Mouse (Mus musculus): ENCODE measurements around the gene Il27. TPM values are rescaled to one million over a fixed set of nuclear protein-coding genes. Genes with fewer than 3 reads are reported as not detected.
A peak's percentile ranks its signal among the peaks of the same experiment; 100 is the strongest.

The Il27 gene
- not detected in 2 replicates for polyA plus RNA-seq (2012; rRNA removed)

DNA sequence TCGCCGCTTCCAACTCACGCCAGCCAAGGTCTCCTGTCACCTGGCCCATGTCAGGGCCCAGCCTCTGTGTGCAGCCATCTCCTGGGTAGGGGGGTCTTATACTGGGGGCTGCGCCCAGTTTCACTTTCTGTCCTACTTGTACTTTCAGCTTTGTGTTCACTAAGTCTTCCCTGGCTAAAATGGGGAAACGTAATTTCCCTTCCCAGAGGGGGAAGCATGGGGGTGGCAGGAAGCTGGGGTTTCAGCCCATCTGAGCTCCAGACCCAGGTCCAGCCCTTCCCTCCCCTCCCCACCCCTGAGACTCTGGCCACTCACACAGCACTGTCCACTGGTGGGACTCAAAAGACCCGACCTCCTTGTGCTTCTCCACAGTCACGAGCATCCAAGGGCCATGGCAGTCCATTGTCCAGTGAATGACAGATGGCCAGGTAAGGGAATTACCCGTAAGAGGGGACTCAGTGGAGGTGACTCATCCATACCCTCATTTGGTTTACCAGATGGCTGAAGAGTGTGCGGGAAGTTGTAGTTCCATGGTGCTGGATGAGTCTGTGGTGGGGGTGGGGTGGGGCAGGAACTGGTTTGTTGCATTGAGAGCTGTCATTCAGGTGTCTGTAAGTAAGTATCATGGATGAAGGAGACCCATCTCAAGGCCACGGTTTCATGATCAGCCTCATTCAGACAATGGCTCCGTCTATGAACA lies at the start of gene Il27:
Il27 (minus strand) TSS at position 80 of the 700 bp plus-strand sequence.
- DNase-seq (ENCODE audit: low read depth) = no peak
- no peak for TF ChIP-seq CTCF (IDR thresholded peaks at IDR 0.05; ENCODE audit: borderline replicate concordance, extremely low read depth, insufficient read depth, insufficient read length)
- no peak for TF ChIP-seq POLR2A (IDR thresholded peaks at IDR 0.05; ENCODE audit: borderline replicate concordance, extremely low read depth, insufficient read depth, insufficient read length, poor library complexity, severe bottlenecking)

DNA sequence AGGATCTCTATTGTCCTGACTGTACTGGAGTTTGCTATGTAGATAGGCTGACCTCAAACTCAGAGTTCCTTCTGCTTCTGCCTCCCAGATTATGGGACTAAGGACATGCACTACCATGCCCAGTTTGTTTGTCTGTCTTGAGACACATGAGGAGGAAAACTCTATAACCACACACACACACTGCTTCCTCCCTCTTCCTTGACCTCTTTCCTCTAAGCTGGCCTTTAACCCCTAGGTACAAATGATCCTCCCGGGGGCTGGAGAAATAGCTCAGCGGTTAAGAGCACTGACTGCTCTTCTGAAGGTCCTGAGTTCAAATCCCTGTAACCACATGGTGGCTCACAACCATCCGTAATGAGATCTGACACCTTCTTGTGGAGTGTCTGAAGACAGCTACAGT lies 49.6 kb upstream of the Il27 start:
- no peak for TF ChIP-seq CTCF (IDR thresholded peaks at IDR 0.05; ENCODE audit: borderline replicate concordance, extremely low read depth, insufficient read depth, insufficient read length)
- TF ChIP-seq POLR2A (IDR thresholded peaks at IDR 0.05; ENCODE audit: borderline replicate concordance, extremely low read depth, insufficient read depth, insufficient read length, poor library complexity, severe bottlenecking) = no peak
- no peak for DNase-seq (ENCODE audit: low read depth)

DNA sequence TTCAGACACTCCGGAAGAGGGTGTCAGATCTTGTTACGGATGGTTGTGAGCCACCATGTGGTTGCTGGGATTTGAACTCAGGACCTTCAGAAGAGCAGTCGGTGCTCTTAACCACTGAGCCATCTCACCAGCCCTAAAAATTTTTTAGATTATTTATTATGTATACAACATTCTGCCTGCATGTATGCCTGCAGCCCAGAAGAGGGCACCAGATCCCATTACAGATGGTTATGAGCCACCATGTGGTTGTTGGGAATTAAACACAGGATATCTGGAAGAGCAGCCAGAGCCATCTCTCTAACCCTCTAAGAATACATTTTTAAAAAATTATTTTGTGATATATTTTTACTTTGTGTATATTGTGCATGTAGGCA lies 48.5 kb upstream of the Il27 start:
- TF ChIP-seq CTCF (IDR thresholded peaks at IDR 0.05; ENCODE audit: borderline replicate concordance, extremely low read depth, insufficient read depth, insufficient read length) = peak; percentile 39; the same call in 1 of the 2 replicates
- DNase-seq (ENCODE audit: low read depth) = peak; percentile 55

DNA sequence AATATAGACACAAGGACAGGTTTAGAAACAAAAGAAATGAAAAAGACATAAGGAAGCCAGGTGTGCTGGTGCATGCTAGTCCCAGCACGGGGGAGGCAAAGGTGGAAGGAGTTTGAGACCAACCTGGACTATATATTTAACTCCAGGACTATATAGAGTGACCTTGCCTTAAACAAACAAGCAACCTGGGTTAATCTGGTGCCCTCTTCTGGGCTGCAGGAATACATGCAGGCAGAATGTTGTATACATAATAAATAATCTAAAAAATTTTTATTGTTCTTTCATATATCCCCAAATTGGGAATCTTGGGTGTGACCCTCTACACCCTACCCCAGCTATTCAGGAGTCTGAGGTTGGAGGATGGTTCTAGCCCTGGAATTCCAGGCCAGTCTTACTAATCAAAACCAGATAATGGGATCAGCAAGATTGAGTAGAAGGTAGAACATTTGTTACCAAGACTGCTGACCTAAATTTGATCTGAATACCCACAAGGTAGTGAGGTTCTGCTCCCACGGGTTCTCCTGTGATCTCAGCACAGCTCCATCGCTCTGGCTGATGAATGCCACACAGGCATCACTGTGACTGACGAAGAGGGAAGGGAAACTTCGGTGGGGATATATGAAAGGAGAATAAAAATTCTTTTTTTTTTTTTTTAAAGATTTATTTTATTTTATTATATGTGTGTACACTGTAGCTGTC lies 48.0 kb upstream of the Il27 start:
- TF ChIP-seq CTCF (IDR thresholded peaks at IDR 0.05; ENCODE audit: borderline replicate concordance, extremely low read depth, insufficient read depth, insufficient read length) (no peak), POLR2A (IDR thresholded peaks at IDR 0.05; ENCODE audit: borderline replicate concordance, extremely low read depth, insufficient read depth, insufficient read length, poor library complexity, severe bottlenecking) (no peak)

DNA sequence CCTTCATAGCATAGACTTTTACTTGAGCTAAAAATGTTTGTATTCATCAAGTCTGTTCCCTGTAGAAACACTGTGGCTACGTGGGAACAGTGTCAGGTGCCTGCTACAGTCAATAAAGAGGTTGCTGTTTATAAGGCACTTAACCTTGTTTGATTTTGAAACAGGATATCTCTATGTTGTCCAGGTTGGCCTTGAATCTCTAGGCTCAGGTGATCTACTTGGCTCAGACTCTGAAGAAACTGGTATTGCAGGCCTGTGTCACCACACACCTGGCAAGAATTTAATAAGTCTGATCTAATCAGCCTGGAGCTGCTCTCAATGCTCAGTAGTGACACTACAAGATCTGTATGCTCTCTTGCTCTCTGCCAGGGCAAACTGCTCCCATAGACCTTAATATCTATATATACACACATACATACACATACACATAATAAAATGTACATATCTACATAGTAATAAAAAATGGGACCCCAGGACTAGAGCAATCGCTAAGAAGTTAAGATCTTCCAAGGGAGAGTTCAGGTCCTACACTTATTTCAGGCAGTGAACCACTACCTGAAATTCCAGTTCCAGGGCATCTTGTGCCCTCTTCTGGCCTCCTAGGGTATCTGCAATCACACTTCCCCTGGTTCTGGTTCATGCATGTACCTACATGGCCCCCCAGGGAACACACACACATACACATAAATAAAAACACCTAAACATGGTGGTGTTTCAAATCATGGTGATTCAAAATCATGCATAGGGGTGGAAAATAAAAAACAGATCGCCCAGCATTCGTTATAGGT lies 42.2 kb upstream of the Il27 start:
- TF ChIP-seq POLR2A (IDR thresholded peaks at IDR 0.05; ENCODE audit: borderline replicate concordance, extremely low read depth, insufficient read depth, insufficient read length, poor library complexity, severe bottlenecking) (no peak), CTCF (IDR thresholded peaks at IDR 0.05; ENCODE audit: borderline replicate concordance, extremely low read depth, insufficient read depth, insufficient read length) (peak; percentile 63; the same call in 1 of the 2 replicates)

More for the DNA sequence above, 48.0 kb upstream of the Il27 start:
- DNase-seq (ENCODE audit: low read depth) = no peak

DNA sequence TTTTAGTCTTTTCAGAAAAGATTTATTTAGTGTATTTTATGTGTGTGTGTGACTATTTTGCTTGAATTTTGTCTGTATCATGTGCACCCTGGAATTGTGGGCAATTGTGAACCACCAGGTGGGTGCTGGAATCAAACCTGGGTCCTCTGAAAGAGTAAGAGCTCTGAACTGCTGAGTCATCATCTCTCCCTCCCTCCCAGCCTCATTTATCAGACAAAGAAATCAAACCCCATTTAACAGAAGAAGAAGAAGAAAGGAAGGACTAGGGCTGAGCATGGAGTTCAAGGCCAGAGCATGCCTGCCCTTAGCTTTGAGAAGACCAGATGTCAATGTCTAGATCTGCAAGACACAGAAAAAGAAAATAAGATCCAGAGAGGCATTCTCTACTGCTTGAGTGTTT lies 40.6 kb upstream of the Il27 start:
- DNase-seq (ENCODE audit: low read depth) = no peak
- TF ChIP-seq CTCF (IDR thresholded peaks at IDR 0.05; ENCODE audit: borderline replicate concordance, extremely low read depth, insufficient read depth, insufficient read length) = no peak
- no peak for TF ChIP-seq POLR2A (IDR thresholded peaks at IDR 0.05; ENCODE audit: borderline replicate concordance, extremely low read depth, insufficient read depth, insufficient read length, poor library complexity, severe bottlenecking)

More for the DNA sequence above, 42.2 kb upstream of the Il27 start:
- DNase-seq (ENCODE audit: low read depth) = peak; percentile 54

DNA sequence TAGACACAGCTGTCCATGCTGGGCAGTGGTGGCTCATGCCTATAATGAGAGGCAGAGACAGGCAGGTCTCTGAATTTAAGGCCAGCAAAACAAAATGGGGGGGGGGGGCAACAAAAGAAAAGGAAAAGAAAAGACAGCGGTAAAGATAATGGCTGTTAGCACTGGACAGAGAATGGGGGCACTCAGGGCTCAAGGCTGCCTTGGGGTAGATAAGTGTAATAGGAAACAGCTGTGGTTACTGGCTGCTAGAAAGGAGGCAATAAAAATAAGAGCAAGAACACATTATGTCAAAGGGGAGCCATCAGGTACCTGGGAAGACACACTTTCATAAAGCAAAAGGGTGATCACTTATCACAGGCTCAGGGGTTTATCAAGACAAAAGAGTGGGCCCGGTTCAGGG lies 37.7 kb upstream of the Il27 start:
- no peak for DNase-seq (ENCODE audit: low read depth)
- no peak for TF ChIP-seq CTCF (IDR thresholded peaks at IDR 0.05; ENCODE audit: borderline replicate concordance, extremely low read depth, insufficient read depth, insufficient read length)
- TF ChIP-seq POLR2A (IDR thresholded peaks at IDR 0.05; ENCODE audit: borderline replicate concordance, extremely low read depth, insufficient read depth, insufficient read length, poor library complexity, severe bottlenecking) = no peak

DNA sequence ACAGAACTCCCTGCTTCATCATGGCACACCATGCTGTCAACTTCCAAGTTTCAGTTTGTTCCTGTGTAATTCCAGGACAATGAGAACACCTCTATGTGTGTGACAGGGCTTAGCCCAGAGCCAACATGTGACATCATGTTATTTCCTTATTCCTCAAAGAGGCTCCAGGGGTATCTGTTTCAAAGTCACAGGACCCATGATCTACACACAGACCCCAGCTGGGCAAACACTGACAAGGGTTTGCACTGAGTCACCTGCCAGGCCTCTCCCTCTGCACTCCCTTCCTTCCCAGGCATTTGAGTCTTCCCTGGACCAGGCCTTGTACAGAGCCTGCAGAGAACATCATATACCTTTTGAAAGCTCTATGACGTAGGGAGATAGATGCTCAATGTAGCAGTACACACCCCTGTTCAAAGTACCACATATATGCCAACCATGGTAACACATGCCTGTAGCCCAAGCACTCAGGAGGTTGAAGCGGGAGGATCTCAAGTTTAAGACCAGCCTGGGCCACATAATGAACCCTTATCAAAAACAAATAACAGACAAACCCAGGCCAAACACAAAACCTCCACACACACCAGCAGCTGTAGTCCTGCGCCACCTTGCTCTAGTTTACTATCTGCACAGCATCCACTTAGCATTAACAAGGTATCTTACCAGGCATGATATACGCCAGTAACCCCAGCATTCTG lies 36.2 kb upstream of the Il27 start, which contains the start of gene Nupr1:
Nupr1 (minus strand) TSS at position 38 of the 695 bp plus-strand sequence.
- no peak for DNase-seq (ENCODE audit: low read depth)
- no peak for TF ChIP-seq CTCF (IDR thresholded peaks at IDR 0.05; ENCODE audit: borderline replicate concordance, extremely low read depth, insufficient read depth, insufficient read length)
- TF ChIP-seq POLR2A (IDR thresholded peaks at IDR 0.05; ENCODE audit: borderline replicate concordance, extremely low read depth, insufficient read depth, insufficient read length, poor library complexity, severe bottlenecking) = no peak

DNA sequence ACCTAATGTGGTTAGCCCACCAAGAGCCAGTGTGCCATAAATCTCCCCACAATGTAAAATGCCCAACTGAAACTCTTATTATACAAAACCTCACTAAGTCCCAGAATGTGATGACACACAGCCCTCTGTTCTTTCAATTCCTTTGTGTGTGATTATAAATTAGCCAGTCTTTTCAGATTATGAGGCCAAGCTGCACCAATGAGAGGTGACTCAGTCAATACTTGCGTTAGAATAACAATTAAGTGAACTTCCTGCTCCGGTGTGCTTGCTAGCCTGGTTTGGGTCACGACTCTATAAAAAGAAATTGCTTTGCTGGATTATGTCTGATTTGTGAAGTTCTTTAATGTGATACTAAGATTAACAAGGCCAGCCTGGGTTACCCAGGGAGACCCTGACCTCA lies 35.2 kb upstream of the Il27 start:
- no peak for DNase-seq (ENCODE audit: low read depth)
- TF ChIP-seq CTCF (IDR thresholded peaks at IDR 0.05; ENCODE audit: borderline replicate concordance, extremely low read depth, insufficient read depth, insufficient read length) (no peak), POLR2A (IDR thresholded peaks at IDR 0.05; ENCODE audit: borderline replicate concordance, extremely low read depth, insufficient read depth, insufficient read length, poor library complexity, severe bottlenecking) (no peak)

DNA sequence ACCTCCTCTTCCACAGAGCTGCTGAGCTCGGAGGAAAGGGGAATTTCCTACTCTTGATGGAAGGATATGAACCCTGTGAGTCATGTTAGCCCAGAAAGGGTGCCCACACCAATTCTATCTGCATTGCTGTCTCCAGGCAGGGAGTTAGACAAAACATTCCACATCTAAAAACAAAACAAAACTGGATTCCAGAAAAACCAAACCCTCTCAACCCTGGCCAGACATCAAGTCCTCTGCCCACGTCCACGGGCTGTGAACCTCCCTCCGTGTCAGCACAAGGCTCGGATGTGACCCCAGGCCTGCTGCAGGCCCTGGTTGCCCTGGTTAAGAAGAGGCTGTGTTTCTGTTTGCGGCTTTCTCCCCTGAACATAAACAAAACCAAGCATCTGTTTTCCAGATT lies 33.4 kb upstream of the Il27 start:
- no peak for DNase-seq (ENCODE audit: low read depth)
- no peak for TF ChIP-seq CTCF (IDR thresholded peaks at IDR 0.05; ENCODE audit: borderline replicate concordance, extremely low read depth, insufficient read depth, insufficient read length)
- TF ChIP-seq POLR2A (IDR thresholded peaks at IDR 0.05; ENCODE audit: borderline replicate concordance, extremely low read depth, insufficient read depth, insufficient read length, poor library complexity, severe bottlenecking) = no peak
